Mouse (Mus musculus): ENCODE measurements around the gene Kcnh2.

The Kcnh2 gene

DNA sequence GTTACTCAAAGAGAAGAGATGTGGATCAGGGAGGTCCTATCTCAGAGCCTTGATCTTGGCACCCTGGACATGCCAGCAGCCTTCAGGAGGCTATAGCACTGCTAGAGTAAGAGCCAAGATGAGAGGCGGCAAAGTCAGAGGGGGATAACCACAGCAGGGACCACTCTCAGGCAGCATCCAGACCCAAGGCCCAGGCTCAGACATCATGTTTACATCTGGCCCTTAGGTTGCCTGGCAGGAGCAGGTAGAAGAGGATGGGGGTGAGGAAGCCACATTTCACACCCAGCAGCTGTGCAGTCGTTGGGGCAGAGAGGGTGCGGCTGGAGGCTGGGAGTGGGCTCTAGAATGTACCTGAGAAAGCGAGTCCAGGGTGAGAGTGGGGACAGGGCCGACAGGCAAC lies 30.5 kb downstream of the Kcnh2 start:
- no peak for DNase-seq (ENCODE audit: extremely low read depth, low read depth)

DNA sequence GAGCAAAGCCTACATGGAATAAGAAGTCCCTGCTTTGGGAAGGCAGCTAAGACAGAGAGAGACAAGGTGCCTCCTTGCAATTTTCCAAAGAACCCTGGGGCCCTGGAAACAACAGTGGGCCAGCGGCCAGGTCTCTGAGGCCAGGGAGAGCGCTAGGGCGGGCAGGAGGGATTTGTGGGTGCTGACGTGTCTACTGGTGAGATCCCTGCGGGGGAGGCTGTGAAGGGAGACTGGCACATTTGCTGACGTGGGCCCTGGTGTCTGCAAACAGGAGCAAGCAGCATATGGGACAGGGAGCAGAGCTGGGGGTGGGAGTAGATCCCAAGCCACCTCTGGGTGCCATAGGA lies 31.0 kb downstream of the Kcnh2 start:
- DNase-seq (ENCODE audit: extremely low read depth, low read depth), result no peak

DNA sequence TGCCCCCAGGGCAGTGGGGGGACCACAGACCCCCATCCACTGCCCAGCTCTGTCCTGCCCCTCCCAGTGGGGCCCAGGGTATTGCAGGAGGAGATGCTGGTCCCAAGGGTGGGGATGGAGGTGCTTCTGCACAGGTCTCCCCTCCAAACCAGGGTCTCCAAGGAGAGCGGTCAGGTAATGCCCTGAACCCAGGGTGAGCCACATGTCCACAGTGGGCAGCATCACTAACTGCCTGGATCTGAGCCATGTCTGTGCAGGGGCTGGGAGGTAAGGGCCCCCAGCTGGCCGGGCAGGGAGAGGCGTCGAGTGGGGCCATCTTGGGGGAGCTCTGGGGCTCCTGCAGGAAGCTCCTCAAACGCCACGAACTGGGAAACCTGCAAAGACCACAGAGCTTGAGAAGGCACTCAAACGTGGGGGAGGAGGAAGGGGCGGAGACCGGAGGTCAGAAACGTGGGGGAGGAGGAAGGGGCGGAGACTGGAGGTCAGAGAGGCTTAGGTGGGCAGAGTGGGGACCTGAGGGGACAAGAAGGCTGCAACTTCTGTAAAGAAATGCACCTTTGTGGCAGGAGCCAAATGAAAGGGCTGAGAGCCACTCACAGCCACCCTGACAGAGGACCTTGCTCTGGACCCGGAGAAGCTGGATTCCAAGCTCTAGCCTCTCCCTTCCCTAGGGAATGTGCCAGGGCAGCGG lies 31.5 kb downstream of the Kcnh2 start:
- DNase-seq (ENCODE audit: extremely low read depth, low read depth), result no peak

DNA sequence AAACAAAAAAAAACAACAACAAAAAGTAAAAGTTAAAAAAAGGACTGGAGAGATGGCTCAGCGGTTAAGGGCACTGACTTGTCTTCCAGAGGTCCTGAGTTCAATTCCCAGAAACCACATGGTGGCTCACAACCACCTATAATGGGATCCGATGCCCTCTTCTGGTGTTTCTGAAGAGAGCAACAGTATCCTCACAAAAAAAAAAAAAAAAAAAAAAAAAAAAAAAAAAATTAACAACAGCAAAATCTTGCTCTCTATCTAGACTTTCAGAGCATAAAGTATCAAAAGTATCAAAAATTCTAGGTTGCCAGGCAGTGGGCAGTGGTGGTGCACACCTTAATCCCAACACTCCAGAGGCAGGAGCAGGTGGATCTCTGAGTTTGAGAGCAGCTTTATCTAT lies 42.2 kb downstream of the Kcnh2 start:
- no peak for DNase-seq (ENCODE audit: extremely low read depth, low read depth)

DNA sequence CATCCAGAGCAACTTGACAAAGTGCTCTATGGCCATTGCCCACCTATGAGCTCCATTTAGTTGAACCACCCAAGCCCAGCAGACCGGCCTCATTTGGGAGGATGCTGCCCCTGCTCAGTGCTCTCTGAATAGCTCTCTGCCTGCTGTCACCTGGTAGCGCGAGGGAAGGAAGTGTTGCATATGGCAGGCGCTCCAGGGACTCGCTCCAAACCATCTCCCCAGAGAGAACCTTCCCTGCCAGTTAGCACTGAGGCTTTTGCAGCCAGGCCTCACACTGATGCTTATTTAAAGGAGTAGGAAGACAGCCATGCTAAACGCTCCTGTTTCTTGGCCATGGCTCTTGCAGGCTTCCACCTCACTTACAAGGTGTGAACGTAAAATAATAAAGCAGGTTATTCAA lies 42.8 kb downstream of the Kcnh2 start:
- no peak for DNase-seq (ENCODE audit: extremely low read depth, low read depth)

DNA sequence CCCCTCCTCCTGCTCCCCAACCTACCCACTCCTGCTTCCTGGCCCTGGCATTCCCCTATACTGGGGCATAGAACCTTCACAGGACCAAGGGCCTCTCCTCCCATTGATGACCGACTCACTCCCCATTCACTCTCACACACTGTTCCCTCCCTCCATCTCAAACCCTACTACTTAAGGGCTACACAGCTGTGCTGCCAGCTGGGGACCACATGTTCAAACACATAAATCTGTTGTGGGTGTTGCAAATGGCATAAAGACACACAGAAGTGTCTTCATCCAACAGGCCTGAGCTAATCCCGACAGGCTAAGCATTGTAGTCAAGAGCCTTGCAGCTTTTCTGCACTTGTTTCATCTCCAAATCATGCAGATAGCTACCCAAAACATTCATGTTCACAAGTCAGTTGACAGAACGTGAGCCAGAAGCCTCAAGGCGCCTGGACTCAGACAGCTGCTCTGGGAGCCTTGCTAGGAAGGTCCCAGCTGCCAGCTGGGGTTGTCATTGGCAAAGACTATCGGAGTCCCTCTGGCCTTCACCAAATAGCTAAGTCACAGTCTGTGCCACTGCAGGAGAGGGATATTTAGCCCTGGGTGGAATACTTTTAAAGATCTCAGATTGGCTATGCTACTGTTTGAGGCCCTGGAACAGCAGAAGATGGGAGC lies 44.2 kb downstream of the Kcnh2 start:
- DNase-seq (ENCODE audit: extremely low read depth, low read depth), result no peak

DNA sequence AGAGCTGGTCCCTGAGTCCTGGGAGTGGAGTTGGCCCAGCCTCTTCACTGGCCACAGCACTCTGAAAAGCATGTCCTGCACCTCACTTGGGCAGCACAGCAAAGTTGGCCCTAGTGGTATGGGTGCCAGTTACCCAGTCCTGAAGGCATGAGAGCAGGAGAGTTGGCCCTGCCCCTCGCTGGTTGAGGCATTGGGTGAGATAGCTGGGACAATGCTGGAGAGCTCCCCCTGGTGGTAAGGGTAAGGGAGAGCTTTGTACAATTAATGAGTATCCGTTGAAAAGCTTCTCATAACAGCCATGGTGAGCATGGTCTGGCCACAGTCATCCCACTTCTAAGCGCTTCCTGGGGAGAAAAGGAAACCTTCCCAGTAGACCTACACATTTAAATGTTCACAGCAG lies 48.2 kb downstream of the Kcnh2 start:
- no peak for DNase-seq (ENCODE audit: extremely low read depth, low read depth)

DNA sequence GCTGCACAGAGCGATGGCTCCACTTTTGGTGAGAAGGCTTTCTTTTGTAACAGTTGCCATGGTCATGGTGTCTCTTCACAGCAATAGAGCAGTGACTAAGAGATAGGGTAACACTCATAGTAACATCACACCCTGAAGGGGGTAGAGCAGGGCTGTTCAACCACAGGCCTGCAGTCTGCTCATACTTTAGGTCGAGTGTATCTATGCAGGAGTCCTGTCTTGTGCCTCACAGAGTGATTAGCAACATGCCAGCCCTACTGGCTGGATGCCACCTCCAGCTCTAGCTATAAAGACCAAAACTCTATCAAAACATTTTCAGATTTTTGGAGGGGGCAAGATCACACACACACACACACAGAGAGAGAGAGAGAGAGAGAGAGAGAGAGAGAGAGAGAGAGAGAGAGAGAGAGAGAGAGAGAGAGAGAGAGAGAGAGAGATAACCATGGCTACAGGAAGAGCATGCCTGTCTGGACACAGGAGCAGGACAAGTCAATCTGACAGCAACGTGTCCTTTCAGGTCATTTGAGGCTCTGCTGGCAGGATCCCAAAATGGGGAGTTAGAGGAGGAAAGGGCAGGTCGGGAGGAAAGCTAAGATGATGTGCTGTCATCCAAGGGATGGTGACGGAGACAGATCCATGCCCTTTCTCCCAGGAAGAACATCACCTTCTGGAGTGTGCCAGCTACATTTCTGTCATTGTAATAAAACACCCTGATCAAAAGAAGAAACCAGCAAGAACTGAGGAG lies 51.4 kb downstream of the Kcnh2 start:
- no peak for DNase-seq (ENCODE audit: extremely low read depth, low read depth)

DNA sequence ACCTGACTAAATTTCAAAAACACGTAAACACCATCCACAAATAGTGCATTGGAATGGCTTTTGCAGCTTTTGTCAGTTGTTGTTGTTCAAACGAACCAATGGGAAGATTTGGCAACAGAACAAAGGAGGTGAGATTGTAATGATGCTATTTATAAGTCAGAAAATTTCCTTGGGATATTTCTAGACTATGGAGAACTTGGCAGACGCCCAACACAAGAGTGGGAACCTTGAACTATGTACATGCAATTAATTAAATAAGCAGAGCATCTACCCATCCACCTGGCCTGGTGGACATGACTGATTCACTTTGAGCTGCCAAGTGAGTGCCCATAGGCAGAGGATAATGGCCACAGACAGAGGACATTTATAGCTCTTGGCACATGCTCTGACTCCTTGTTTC lies 59.5 kb downstream of the Kcnh2 start:
- no peak for DNase-seq (ENCODE audit: extremely low read depth, low read depth)

DNA sequence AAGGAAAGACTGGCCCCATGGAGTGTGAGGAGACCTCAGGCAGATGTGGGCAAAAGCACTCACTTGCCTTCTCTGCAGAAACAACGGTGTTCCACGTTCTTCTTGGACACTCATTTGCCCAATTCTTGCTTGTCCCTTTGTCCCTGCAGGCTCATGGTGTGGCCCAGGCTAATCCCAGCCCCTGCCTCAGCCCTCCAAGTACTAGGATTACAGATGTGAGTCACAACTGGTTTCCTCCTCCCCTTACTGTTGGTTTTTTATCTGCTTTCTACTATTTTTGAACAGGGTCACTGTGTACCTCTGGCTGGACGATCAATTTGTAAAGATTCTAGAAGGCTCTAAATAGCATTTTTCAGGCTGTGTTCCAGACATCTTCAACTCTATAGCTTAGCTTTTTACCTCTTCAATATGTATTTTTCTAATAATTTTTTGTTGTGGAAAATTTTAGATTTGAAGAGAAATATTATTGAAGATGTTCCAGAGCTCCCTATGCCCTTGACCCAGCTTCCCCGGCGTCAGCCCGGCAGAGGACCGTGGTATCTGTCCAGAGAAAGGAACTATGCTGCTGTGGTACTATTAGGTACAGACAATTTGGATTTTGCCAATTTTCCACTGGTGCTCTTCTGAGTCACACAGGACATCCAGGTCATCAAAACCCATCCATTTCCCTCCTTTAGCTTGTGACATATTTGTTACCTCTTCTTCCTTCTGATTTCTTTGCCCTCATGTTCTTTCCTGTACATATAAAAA lies 65.0 kb downstream of the Kcnh2 start:
- no peak for DNase-seq (ENCODE audit: extremely low read depth, low read depth)

DNA sequence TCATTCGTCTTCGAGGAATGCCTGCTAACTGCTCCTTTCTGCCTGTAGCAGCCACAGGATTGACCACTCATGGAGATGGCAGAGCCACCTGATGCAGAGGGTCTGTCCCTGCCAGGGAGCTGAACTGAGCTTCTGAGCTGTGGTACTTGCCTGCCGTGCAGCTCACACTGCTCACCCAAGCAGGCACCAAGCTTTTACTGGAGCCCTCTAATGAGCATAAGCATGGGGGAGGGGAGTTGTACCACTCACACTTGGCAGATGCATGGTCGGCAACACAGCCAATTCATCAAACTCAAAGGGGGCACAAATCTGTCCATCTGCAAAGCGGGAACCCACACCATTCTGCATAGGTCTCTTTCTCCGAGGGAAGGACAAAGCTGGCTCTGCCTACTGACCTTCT lies 67.3 kb downstream of the Kcnh2 start:
- no peak for DNase-seq (ENCODE audit: extremely low read depth, low read depth)

DNA sequence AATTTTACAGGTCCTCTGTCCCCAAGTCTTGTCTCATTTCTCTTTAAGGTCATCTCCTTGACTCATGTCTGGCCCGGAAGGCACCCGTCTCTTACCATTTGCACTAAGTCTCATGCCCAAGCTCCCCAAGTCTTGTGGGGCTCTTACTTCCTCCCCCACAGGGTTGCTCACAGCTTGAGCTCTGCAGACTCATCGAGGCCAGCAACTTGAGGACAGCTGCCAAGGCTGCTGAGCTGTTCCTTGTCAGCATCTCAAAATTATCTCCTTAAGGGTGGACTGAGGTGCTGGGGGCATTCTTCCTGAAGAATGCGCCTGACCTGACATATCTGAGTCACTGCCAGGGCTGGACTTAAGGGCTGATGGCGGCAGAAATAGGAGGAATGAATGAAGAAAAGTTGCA lies 68.2 kb downstream of the Kcnh2 start:
- no peak for DNase-seq (ENCODE audit: extremely low read depth, low read depth)

DNA sequence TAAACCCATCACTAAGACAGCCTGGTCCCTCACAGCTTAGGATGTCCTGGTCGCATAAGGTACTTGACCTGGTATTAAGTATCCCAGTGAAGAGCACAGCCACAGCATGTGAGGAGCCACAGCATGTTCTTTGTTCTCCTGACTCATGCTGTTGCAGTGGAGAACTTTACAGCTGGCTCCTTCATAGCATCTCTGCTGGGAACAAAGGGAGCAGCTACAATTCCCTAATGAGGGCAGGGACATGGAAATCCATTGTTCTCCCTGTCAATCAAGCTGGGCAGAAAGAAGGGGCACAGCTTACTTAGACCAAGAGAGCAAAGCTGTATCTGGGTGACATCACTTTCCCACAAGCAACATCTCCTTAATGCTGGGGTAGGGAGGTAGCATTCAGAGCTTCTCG lies 70.9 kb downstream of the Kcnh2 start:
- no peak for DNase-seq (ENCODE audit: extremely low read depth, low read depth)

DNA sequence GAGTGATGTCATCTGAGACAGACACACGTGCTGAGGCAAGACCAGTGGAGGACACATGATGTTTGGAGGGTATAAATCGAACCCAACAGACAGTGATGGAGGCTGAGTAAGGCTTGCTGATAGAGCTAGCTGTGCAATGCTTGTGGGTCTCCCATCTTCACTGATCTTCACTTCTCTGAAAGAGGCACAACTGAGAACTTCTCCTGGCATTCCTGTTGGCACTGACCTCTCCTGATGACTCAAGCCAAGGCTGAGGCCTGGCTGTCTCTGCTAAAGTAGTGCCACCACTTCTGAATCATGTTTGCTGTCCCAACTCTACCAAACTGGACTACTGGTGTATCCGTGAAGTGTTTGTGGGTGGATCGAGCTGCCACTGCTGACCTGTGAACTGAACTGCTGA lies 71.9 kb downstream of the Kcnh2 start:
- no peak for DNase-seq (ENCODE audit: extremely low read depth, low read depth)

DNA sequence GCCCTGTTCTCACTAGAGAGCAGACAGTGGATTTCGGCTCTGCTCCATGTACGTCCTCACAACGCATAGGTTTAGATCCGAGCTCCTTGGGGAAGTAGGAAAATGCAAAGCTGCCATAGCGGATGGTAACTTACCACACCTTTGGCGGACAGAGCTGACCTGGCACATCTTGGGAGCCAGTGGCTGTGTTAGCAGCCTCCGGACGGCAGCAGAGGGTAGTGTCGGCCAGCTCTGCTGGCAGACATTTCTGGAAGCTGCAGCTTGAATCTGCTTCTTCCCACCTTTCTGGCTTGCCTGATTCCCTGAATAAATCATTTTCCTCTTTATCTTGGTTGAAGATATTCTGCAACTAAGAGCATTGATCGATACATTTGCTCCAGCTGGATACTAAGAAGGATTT lies 73.2 kb downstream of the Kcnh2 start:
- no peak for DNase-seq (ENCODE audit: extremely low read depth, low read depth)

DNA sequence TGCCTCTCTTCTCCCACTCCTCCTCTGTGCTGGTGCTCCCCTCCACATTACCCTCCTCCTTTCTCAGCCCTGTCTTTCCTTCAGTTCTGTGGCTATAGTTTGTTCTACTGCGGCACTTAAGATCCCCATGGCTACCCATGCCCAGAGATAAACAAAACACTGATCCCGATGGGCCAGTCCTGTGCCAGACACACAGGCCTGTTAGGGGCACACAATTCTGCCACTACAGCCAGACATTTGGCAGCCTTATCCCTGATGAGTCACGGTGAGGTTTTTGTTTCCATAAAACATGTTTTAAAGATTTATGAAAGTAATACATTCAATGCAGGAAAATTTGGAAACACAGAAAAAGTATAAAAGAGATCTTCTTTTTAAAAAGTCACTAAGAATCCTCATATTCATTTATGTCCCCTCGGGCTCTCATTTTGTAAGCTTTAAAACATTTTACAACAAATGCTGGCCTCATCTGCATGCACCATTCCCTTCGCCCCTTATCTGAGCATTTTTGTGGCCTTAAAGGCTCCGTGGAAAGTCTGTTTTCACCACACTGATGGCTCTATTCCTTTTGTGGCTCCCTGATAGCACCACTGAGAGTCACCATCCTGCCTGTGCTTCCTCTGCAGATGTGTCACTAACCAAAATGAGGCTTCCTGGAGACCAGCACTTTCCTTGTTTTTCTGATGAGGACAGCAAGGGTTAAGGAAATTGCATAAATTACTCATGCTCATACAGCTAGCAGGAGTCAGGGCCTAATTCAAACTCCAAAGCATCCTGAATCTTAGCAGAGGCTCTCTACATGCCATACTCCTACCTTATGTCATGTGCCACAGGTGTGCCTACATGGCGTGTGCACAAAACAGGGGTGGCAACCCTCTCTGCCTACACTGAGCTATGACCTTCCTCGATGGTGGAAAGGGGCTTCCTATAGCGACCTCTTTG lies 77.5 kb downstream of the Kcnh2 start:
- DNase-seq (ENCODE audit: extremely low read depth, low read depth), result no peak

DNA sequence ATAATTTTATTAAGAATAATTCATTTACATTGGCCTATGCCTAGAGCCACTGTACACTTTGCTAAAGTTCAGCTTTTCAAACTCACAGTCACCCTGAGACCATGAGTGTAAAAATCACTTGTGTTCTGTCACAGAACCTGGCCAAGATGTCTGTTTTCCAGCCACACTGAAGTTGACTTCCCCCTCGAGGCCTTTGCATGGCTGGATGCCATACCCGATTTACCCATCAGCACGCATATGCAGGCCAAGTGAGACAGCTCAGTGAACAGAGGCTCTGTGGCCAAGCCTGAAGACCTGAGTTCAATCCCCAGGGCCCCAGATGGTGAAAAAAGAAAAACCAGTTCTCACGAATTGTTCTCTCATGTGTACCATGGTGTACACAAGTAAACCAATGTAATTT lies 80.5 kb downstream of the Kcnh2 start:
- no peak for DNase-seq (ENCODE audit: extremely low read depth, low read depth)

Measured in MEL-GATA-1-ER (cell line).